Mouse (Mus musculus) hindbrain, embryonic 14.5 days (tissue): ENCODE measurements around the gene Kcnj8. TPM values are rescaled to one million over a fixed set of nuclear protein-coding genes. Genes with fewer than 3 reads are reported as not detected.
"Not testable (repeated sequence)": the region's sequence is repeated elsewhere in the genome, so short reads cannot be mapped to it uniquely, and the experiment has no call there.

ENCODE experiments used
- ATAC-seq: fragments of 200-750 bp; cut with Nextera tagmentation; 2 replicates; pipeline ENCODE4 v1.8.0; 2017; ENCODE audit warnings: moderate number of reproducible peaks, mild to moderate bottlenecking, moderate TSS enrichment, moderate library complexity; ENCODE audit not compliant: low FRiP score
- DNase-seq: peaks from one replicate; pipeline ENCODE4 v3.0.0-alpha.2; 2015; ENCODE audit warnings: low spot score
- H3K27ac ChIP-seq: fragments of 300-500 bp; sonication (generic); 2 replicates; pipeline ENCODE4 v1.5.1; 2014; ENCODE audit warnings: mild to moderate bottlenecking, moderate library complexity
- H3K27me3 ChIP-seq: fragments of 300-500 bp; sonication (generic); 2 replicates; pipeline ENCODE4 v1.6.1; 2014; ENCODE audit warnings: mild to moderate bottlenecking, low read length, mixed read lengths; ENCODE audit not compliant: control insufficient read depth, insufficient read depth
- H3K36me3 ChIP-seq: fragments of 300-500 bp; sonication (generic); replicated peaks from 2 replicates; pipeline ENCODE4 v1.6.1; 2014; ENCODE audit not compliant: control insufficient read depth, insufficient read depth
- H3K4me1 ChIP-seq: fragments of 300-500 bp; sonication (generic); replicated peaks from 2 replicates; pipeline ENCODE4 v1.6.1; 2014; ENCODE audit warnings: antibody characterized with exemption, low read length, mixed read lengths; ENCODE audit not compliant: control insufficient read depth, insufficient read depth
- H3K4me2 ChIP-seq: fragments of 300-500 bp; sonication (generic); replicated peaks from 2 replicates; pipeline ENCODE4 v1.6.1; 2014; ENCODE audit warnings: mild to moderate bottlenecking, moderate library complexity
- H3K4me3 ChIP-seq: fragments of 300-500 bp; sonication (generic); replicated peaks from 2 replicates; pipeline ENCODE4 v1.5.1; 2014; ENCODE audit warnings: mild to moderate bottlenecking, low read length
- H3K9ac ChIP-seq: fragments of 300-500 bp; sonication (generic); 2 replicates; pipeline ENCODE4 v1.6.1; 2014
- H3K9me3 ChIP-seq: fragments of 300-500 bp; sonication (generic); 2 replicates; pipeline ENCODE4 v1.6.1; 2016; ENCODE audit warnings: low read length; ENCODE audit not compliant: control insufficient read depth
- whole genome bisulfite sequencing: fragments of 180-500 bp; shearing (Covaris S2); extraction: QIAGEN DNeasy Blood & Tissue Kit; methylation state at CpG from one replicate; pipeline ENCODE4 v1.1.7; 2014; 5-methylcytosine and 5-hydroxymethylcytosine counted together
- polyA plus RNA-seq: library from polyadenylated mRNA; unstranded; fragments of >200 nt; fragmentation: Nextera tagmentation; extraction: Ambion mirVana; gene quantifications from 2 replicates; pipeline ENCODE4 v1.2.1, GENCODE M21; 2014

Gene Kcnj8
- polyA plus RNA-seq, 1 experiment from 2014 or later: 12.9 TPM

DNA sequence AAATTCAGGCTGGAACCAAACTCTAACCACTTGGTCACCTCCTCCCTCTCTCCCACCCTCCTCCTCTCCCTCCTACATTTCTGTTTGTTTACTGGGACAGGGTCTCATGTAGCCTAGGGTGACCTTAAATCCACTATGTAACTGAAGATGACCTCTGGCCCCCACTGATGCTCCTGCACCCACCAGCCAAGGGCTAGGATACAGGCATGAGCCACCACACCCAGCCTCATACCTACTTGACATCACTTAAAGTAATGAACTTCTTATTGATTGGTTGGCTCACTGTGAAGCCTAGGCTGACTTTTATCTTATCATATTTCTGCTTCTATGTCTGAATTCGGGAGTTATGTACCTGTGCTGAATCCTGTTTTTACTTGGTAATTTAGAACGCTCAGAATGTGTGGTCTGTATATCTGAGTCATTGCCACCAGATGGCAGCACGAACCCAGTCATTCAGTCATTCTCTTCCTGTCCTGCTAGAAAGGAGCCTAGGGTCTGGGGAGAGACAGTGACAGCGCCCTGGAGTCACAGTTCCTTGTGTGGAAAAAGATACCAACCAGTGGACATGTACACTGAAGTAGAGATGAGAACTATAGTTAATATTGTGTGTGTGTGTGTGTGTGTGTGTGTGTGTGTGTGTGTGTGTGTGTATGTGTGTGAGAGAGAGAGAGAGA, 46.6 kb downstream of the Kcnj8 start:
- Histone ChIP-seq H3K9ac (no peak overlapping the region), H3K4me1 (no peaks in the 10 kb centered on the region), H3K4me3 (no peak overlapping the region), H3K27me3 (no peaks in the 10 kb centered on the region), H3K4me2 (no peak overlapping the region), H3K36me3 (no peaks in the 10 kb centered on the region), H3K27ac (no peak overlapping the region), H3K9me3 (no peaks in the 10 kb centered on the region)
- ATAC-seq (peak; percentile 80; the same call in 1 of the 2 replicates), DNase-seq (peak; percentile 89)
- WGBS: 9% methylated on average over 4 of the region's 4 CpGs

DNA sequence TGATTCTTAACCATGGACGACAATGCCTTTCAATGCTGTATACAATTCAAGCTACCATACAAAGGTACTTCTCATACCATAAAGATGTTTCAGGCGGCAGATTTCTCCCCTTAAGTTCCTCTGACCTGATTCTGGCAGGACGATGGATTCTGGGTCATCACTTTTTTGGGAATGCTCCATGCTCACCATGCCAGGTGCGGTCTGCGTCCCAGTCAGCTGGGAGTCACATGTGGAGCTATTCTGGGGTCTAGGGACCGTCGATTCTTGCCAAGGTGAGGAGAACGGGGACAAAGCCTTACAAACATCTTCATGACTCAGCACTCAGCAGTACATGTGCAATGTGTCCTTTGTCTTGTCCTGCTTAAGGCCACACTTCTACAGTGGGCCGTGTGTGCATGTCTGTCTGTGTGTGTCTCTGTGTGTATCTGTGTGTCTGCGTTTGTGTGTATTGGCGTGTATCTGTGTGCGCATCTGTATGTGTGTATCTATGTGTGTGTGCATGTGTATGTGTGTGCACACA, 49.8 kb downstream of the Kcnj8 start:
- no peak overlapping the region for H3K9ac ChIP-seq
- H3K4me3 ChIP-seq: no peak overlapping the region
- no peaks in the 10 kb centered on the region for H3K36me3 ChIP-seq
- H3K4me1 ChIP-seq: no peaks in the 10 kb centered on the region
- no peaks in the 10 kb centered on the region for H3K27me3 ChIP-seq
- H3K9me3 ChIP-seq: no peaks in the 10 kb centered on the region
- DNase-seq (no peak), ATAC-seq (no peak)
- no peak overlapping the region for H3K27ac ChIP-seq
- no peak overlapping the region for H3K4me2 ChIP-seq
- 85% methylated on average over 12 of the region's 12 CpGs for WGBS

DNA sequence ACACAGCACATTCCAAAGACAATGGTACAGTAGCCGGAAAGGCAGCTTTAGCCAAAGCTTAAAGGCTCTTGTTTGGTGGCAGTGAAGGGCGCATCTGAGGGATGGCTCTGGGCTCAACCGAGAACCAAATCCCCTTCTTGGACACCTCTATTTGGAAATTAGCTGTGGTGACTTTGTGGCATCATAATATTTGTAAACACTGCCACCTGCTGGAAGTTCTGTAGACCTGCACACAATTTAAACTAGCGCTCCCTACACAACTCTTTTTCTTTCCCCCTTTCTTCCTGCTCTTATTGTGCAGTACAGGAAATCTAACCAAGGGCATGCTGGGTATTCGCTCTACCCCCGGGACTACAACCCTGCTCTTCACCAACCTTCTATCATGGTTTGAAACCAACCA, 52.3 kb downstream of the Kcnj8 start:
- Histone ChIP-seq H3K27me3 (no peaks in the 10 kb centered on the region), H3K9ac (no peak overlapping the region), H3K27ac (no peak overlapping the region), H3K9me3 (no peaks in the 10 kb centered on the region), H3K4me2 (no peak overlapping the region), H3K4me3 (no peak overlapping the region), H3K36me3 (no peaks in the 10 kb centered on the region), H3K4me1 (no peaks in the 10 kb centered on the region)
- WGBS: 16% methylated on average over 6 of the region's 6 CpGs
- DNase-seq (peak; percentile 79), ATAC-seq (peak; percentile 68)

DNA sequence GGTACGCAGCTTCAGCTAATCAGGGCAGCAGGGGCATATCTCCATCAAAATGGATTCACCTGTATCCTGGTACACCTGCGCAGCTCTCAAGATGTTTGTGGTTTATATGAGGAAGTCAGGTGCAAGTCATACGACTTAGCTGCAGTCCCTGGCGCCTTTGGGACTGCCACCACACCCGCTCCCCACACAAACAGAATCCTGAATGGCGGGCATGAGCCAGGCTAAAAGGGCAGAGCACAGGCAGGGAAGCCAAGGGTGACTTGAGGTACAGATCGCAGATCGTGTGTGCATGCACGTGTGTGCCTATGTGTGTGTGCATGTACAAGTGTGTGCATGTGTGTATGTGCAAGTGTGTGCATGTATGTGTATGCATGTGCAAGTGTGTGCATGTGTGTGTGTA, 56.0 kb downstream of the Kcnj8 start:
- not testable (repeated sequence) for H3K9ac ChIP-seq, H3K4me3 ChIP-seq, H3K36me3 ChIP-seq, H3K4me2 ChIP-seq, H3K27ac ChIP-seq, H3K4me1 ChIP-seq, ATAC-seq, H3K9me3 ChIP-seq, H3K27me3 ChIP-seq, DNase-seq
- 75% methylated on average over 8 of the region's 9 CpGs for WGBS

DNA sequence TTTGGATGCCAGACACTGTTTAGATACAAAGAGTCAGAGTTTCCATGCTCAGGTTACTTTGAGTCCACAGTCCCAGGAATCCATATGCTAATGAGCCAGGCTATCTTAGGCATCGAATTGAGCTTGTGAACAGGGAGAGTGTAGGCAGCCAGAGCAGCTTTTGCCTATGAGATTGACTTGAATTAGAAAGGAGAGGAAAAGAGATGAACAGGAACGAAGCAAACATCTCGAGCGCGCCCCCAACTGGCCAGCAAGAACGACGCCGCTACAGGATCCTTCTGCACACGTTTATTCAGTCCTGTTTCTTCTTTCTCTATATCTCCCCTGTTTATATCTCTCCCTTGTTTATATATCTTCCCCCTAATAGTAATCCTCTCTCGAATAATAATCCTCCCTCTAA, 56.5 kb downstream of the Kcnj8 start:
- WGBS: 2% methylated on average over 10 of the region's 10 CpGs
- H3K4me1 ChIP-seq: no peaks in the 10 kb centered on the region
- H3K27ac ChIP-seq: no peak overlapping the region
- H3K27me3 ChIP-seq: 0 out of 2 replicates have a peak, but pooled peaks cover 4% of the 10 kb centered on the region
- H3K9ac ChIP-seq: no peak overlapping the region
- DNase-seq (no peak), ATAC-seq (no peak)
- H3K36me3 ChIP-seq: no peaks in the 10 kb centered on the region
- no peaks in the 10 kb centered on the region for H3K9me3 ChIP-seq
- H3K4me2 ChIP-seq: no peak overlapping the region
- H3K4me3 ChIP-seq: no peak overlapping the region

Other genes starting within 250 kb of the Kcnj8 start
- gene Slco1a5, start 248.6 kb downstream of the Kcnj8 start, polyA plus RNA-seq: 0.40 and 0.75 TPM in 2 replicates
- 20.3 and 21.1 TPM in 2 replicates for gene Pyroxd1, start 226.0 kb downstream of the Kcnj8 start, polyA plus RNA-seq
- gene Recql, start 184.5 kb downstream of the Kcnj8 start, polyA plus RNA-seq: 27.2 and 28.4 TPM in 2 replicates
- gene Golt1b, start 184.4 kb downstream of the Kcnj8 start, polyA plus RNA-seq: 82.7 and 84.3 TPM in 2 replicates
- gene Spx, start 158.2 kb downstream of the Kcnj8 start, polyA plus RNA-seq: 1.7 and 3.2 TPM in 2 replicates
- 0.07 TPM in 1 of 2 replicates, not detected in the other for gene Gys2, start 98.5 kb downstream of the Kcnj8 start, polyA plus RNA-seq
- gene Ldhb, start 63.7 kb downstream of the Kcnj8 start, polyA plus RNA-seq: 483 and 499 TPM in 2 replicates
- gene Abcc9, start 130.7 kb upstream of the Kcnj8 start, polyA plus RNA-seq: 4.6 and 4.9 TPM in 2 replicates
- 202 and 219 TPM in 2 replicates for gene Cmas, start 185.1 kb upstream of the Kcnj8 start, polyA plus RNA-seq
- not detected in 2 replicates for gene Sult6b2, start 232.9 kb upstream of the Kcnj8 start, polyA plus RNA-seq